Mouse (Mus musculus): ENCODE results near the gene Capza1.

DNA sequence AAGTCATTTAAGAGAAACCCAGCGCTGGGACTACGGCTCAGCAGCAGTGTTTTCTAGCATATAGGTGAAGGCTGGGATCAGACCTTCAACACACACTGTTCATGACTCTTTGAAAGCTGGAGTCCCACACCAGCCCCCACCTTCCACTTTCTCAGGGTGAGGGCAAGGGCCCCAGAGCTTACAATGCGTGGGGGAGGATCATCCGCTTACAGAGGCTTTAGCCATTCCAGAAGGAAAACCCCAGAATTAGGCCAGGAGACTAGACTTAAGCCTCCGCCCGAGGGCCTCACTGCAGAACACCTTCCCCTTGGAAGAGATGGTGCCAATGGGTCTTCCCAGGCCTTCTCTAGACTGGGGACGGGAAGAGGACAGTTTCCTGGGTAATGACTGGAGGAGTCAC lies 91.0 kb downstream of the Capza1 start:
- no peak for TF ChIP-seq EP300 (optimal IDR thresholded peaks at IDR 0.05)
- no peak for TF ChIP-seq CTCF (IDR thresholded peaks at IDR 0.05; ENCODE audit: low read depth)
